Mouse (Mus musculus) embryonic facial prominence, embryonic 11.5 days (tissue): ENCODE data around the gene Rnaseh2a. TPM values are rescaled to one million over a fixed set of nuclear protein-coding genes. Genes with fewer than 3 reads are reported as not detected.
A peak's percentile ranks its signal among the peaks of the same experiment; 100 is the strongest.

Experiments used
- ATAC-seq: fragments of 200-750 bp; cut with Nextera tagmentation; replicated peaks from 2 replicates; pipeline ENCODE4 v1.8.0; 2017; ENCODE audit warnings: low read depth; ENCODE audit not compliant: insufficient number of reproducible peaks, low FRiP score, low TSS enrichment
- DNase-seq: peaks from one replicate; pipeline ENCODE4 v3.0.0-alpha.2; 2015; ENCODE audit warnings: low spot score
- H3K27ac ChIP-seq: fragments of 300-500 bp; sonication (generic); replicated peaks from 2 replicates; pipeline ENCODE4 v1.5.1; 2014; ENCODE audit warnings: mild to moderate bottlenecking, low read depth, low read length, control low read depth
- H3K27me3 ChIP-seq: fragments of 300-500 bp; sonication (generic); 2 replicates; pipeline ENCODE4 v1.6.1; 2014; ENCODE audit warnings: mild to moderate bottlenecking, low read length, moderate library complexity, mixed read lengths; ENCODE audit not compliant: control insufficient read depth, insufficient read depth
- H3K36me3 ChIP-seq: fragments of 300-500 bp; sonication (generic); replicated peaks from 2 replicates; pipeline ENCODE4 v1.6.1; 2014; ENCODE audit warnings: low read depth, mild to moderate bottlenecking, low read length, moderate library complexity, mixed read lengths; ENCODE audit not compliant: control insufficient read depth, insufficient read depth
- H3K4me1 ChIP-seq: fragments of 300-500 bp; sonication (generic); 2 replicates; pipeline ENCODE4 v1.6.1; 2014; ENCODE audit warnings: low read length, mixed read lengths; ENCODE audit not compliant: control insufficient read depth, insufficient read depth
- H3K4me2 ChIP-seq: fragments of 300-500 bp; sonication (generic); 2 replicates; pipeline ENCODE4 v1.6.1; 2014; ENCODE audit warnings: low read depth, mild to moderate bottlenecking, control low read depth, low read length, moderate library complexity
- H3K4me3 ChIP-seq: fragments of 300-500 bp; sonication (generic); 2 replicates; pipeline ENCODE4 v1.5.1; 2014; ENCODE audit warnings: low read depth, low read length, control low read depth
- H3K9ac ChIP-seq: fragments of 300-500 bp; sonication (generic); replicated peaks from 2 replicates; pipeline ENCODE4 v1.6.1; 2014; ENCODE audit warnings: mild to moderate bottlenecking, control low read depth, low read length
- H3K9me3 ChIP-seq: fragments of 300-500 bp; sonication (generic); replicated peaks from 2 replicates; pipeline ENCODE4 v1.6.1; 2016; ENCODE audit warnings: mild to moderate bottlenecking, low read length, inconsistent platforms, mixed read lengths; ENCODE audit not compliant: control insufficient read depth
- WGBS: fragments of 180-500 bp; shearing (Covaris S2); extraction: QIAGEN DNeasy Blood & Tissue Kit; methylation state at CpG from one replicate; pipeline ENCODE4 v1.1.7; 2014; 5-methylcytosine and 5-hydroxymethylcytosine counted together
- polyA plus RNA-seq: library from polyadenylated mRNA; unstranded; fragments of >200 nt; fragmentation: Nextera tagmentation; extraction: Ambion mirVana; gene quantifications from 2 replicates; pipeline ENCODE4 v1.2.1, GENCODE M21; 2014

Rnaseh2a gene
- polyA plus RNA-seq, 1 experiment from 2014 or later: 109 TPM

DNA sequence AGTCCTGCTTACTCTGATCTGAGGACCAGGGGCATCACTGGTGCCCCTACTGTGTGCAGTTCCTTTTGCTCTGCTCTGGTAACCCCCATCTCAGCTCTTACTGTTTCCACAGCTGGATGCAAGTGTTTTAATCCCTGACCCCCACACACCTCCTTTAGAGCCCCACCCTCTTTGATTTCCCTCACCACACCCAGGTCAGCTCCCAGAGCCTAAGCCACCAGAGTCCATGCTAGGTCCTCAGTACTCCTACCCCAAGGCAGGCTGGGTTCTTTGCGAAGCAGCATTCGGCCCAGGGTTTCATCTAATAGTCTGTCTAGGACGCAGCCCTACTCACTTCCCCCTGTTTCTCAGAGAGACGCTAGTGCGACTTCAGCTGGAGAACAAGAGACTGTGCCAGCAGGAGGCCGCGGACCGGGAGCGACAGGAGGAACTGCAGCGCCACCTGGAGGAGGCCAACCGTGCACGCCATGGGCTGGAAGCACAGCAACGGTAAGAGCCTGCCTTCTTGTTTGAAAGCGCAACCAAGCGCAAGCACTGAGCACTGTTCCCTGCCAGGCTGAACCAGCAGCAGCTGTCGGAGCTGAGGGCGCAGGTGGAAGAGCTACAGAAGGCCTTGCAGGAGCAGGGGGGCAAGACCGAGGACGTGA, 28.2 kb upstream of the Rnaseh2a start:
- DNase-seq: peak; percentile 93
- Histone ChIP-seq H3K27me3 (no peaks in the 10 kb centered on the region), H3K4me3 (no peak overlapping the region), H3K36me3 (no peaks in the 10 kb centered on the region), H3K9ac (peak overlapping the region; percentile 29; the same call in 1 of the 2 replicates), H3K4me1 (no peaks in the 10 kb centered on the region), H3K27ac (no peak overlapping the region), H3K9me3 (no peaks in the 10 kb centered on the region), H3K4me2 (no peak overlapping the region)
- WGBS: 7% methylated on average over 19 of the region's 19 CpGs
- peak; percentile 56 for ATAC-seq

- Histone ChIP-seq H3K4me2 (no peak overlapping the region), H3K9ac (no peak overlapping the region), H3K4me1 (no peaks in the 10 kb centered on the region), H3K36me3 (no peaks in the 10 kb centered on the region), H3K4me3 (no peak overlapping the region), H3K9me3 (no peaks in the 10 kb centered on the region), H3K27ac (no peak overlapping the region), H3K27me3 (no peaks in the 10 kb centered on the region)
- 73% methylated on average over 5 of the region's 5 CpGs for WGBS
- ATAC-seq (no peak), DNase-seq (no peak)
Measured at GRCm38 (mm10) chr8:84996978-84997377, 27.4 kb upstream of the Rnaseh2a start.

- H3K4me3 ChIP-seq: no peak overlapping the region
- H3K27me3 ChIP-seq: no peaks in the 10 kb centered on the region
- no peak overlapping the region for H3K4me2 ChIP-seq
- H3K9ac ChIP-seq: no peak overlapping the region; the same call in 1 of the 2 replicates
- H3K4me1 ChIP-seq: no peaks in the 10 kb centered on the region
- no peak for DNase-seq
- no peak overlapping the region for H3K27ac ChIP-seq
- WGBS: 18% methylated on average over 25 of the region's 25 CpGs
- no peak for ATAC-seq
- H3K9me3 ChIP-seq: no peaks in the 10 kb centered on the region
- no peaks in the 10 kb centered on the region for H3K36me3 ChIP-seq
Measured at GRCm38 (mm10) chr8:84995680-84996079, 26.1 kb upstream of the Rnaseh2a start.

DNA sequence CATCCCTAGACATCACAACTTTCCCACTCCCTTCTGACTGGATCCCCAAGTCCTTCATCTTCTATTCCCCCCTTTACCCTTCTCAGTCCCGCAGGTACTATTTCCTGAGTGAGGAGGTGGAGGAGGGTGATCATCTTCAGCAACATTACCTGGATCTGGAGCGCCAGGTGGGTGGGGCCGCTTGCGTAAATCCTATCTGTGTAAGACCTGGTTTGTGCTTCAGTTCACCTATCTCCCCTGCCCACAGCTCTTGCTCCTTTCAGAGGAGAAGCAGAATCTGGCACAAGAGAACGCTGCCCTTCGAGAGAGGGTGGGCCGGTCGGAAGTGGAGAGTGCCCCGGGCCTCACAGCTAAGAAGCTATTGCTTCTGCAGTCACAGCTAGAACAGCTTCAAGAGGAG, 24.8 kb upstream of the Rnaseh2a start:
- DNase-seq (no peak), ATAC-seq (no peak)
- H3K36me3 ChIP-seq: no peaks in the 10 kb centered on the region
- no peaks in the 10 kb centered on the region for H3K4me1 ChIP-seq
- H3K27ac ChIP-seq: no peak overlapping the region
- H3K4me2 ChIP-seq: no peak overlapping the region
- H3K4me3 ChIP-seq: no peak overlapping the region
- H3K9me3 ChIP-seq: no peaks in the 10 kb centered on the region
- no peaks in the 10 kb centered on the region for H3K27me3 ChIP-seq
- 87% methylated on average over 9 of the region's 9 CpGs for WGBS
- no peak overlapping the region for H3K9ac ChIP-seq

GRCm38 (mm10) chr8:84990836-84991235, 21.3 kb upstream of the Rnaseh2a start:
- under 1% methylated on average over 15 of the region's 15 CpGs for WGBS
- Histone ChIP-seq H3K36me3 (no peaks in the 10 kb centered on the region), H3K27me3 (no peaks in the 10 kb centered on the region), H3K4me1 (no peaks in the 10 kb centered on the region), H3K9me3 (no peaks in the 10 kb centered on the region), H3K9ac (peak overlapping the region; percentile 57), H3K27ac (no peak overlapping the region), H3K4me3 (peak overlapping the region; percentile 48), H3K4me2 (peak overlapping the region; percentile 64)
- no peak; the same call in 1 of the 2 replicates for ATAC-seq
- peak; percentile 69 for DNase-seq

GRCm38 (mm10) chr8:84990349-84990748, 20.8 kb upstream of the Rnaseh2a start, which contains the start of gene Hook2:
Hook2 (plus strand) TSS chr8:84990603.
- H3K4me3 ChIP-seq: peak within 1 kb of the TSS; percentile 48
- peak within 1 kb of the TSS; percentile 63 for H3K9ac ChIP-seq
- no peaks in the 10 kb centered on the region for H3K27me3 ChIP-seq
- DNase-seq: peak; percentile 99
- H3K27ac ChIP-seq: no peak within 1 kb of the TSS
- H3K4me1 ChIP-seq: peaks cover 3% of the 10 kb centered on the region
- H3K4me2 ChIP-seq: peak within 1 kb of the TSS; percentile 64
- ATAC-seq: peak; percentile 93
- H3K36me3 ChIP-seq: no peaks in the 10 kb centered on the region
- H3K9me3 ChIP-seq: no peaks in the 10 kb centered on the region
- WGBS: 0% methylated on average over 28 of the region's 28 CpGs

DNA sequence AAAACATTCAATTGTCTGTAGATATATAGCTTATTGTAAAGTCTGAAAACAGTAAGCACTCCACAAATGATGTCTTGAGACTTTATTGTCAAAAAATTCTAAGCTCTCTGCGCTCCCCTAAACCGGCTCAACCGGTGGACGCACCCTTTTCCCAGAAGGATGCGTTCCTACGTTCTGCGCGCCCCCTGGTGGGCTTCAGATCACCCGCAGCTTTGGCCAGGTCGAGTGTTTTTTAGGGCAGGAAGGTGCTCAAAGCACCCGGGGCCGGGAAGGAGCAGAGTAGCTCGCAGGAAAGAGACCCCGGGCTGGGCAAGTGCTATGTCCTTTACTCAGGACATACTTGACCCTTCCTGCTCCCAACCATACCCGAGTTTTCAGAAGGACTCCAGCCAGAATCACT, 20.2 kb upstream of the Rnaseh2a start:
- H3K9ac ChIP-seq: peak overlapping the region; percentile 63
- H3K36me3 ChIP-seq: no peaks in the 10 kb centered on the region
- H3K27me3 ChIP-seq: no peaks in the 10 kb centered on the region
- H3K27ac ChIP-seq: no peak overlapping the region
- peak overlapping the region; percentile 64 for H3K4me2 ChIP-seq
- peak; percentile 96 for DNase-seq
- peak overlapping the region; percentile 48 for H3K4me3 ChIP-seq
- H3K4me1 ChIP-seq: peaks cover 7% of the 10 kb centered on the region
- WGBS: under 1% methylated on average over 15 of the region's 15 CpGs
- peak; percentile 58 for ATAC-seq
- no peaks in the 10 kb centered on the region for H3K9me3 ChIP-seq

DNA sequence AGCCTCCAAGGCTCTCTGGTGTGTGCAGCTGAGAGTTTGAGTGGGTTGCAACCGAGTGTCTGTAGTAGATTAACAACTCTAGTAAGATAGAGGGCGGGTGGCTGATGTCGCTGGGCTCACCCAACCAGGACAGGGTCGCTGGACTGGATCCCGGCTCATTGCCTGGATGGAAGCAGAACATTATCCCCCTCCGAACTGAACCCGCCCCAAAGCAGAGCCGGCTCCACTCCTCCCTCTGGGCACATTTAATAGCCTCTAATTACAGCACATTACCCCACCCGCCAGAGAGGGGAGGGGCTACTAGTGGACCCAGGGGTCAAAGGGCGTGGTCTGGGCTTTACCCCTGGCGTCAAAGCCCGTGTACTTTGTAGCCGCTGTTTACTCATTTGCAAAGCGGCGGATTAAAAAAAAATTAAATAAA, 19.8 kb upstream of the Rnaseh2a start:
- H3K9ac ChIP-seq: no peak overlapping the region
- H3K27me3 ChIP-seq: no peaks in the 10 kb centered on the region
- no peak overlapping the region; the same call in 1 of the 2 replicates for H3K4me3 ChIP-seq
- ATAC-seq (no peak), DNase-seq (no peak)
- peaks cover 11% of the 10 kb centered on the region for H3K4me1 ChIP-seq
- no peaks in the 10 kb centered on the region for H3K9me3 ChIP-seq
- H3K36me3 ChIP-seq: no peaks in the 10 kb centered on the region
- no peak overlapping the region for H3K27ac ChIP-seq
- 6% methylated on average over 15 of the region's 15 CpGs for WGBS
- H3K4me2 ChIP-seq: peak overlapping the region; percentile 64
